Mouse (Mus musculus) thymus, postnatal 14 days (tissue): ENCODE measurements around the gene Rapgef6.

Experiments
- DNase-seq: peaks from one replicate; pipeline ENCODE4 v3.0.0; 2021

Rapgef6 gene

DNA sequence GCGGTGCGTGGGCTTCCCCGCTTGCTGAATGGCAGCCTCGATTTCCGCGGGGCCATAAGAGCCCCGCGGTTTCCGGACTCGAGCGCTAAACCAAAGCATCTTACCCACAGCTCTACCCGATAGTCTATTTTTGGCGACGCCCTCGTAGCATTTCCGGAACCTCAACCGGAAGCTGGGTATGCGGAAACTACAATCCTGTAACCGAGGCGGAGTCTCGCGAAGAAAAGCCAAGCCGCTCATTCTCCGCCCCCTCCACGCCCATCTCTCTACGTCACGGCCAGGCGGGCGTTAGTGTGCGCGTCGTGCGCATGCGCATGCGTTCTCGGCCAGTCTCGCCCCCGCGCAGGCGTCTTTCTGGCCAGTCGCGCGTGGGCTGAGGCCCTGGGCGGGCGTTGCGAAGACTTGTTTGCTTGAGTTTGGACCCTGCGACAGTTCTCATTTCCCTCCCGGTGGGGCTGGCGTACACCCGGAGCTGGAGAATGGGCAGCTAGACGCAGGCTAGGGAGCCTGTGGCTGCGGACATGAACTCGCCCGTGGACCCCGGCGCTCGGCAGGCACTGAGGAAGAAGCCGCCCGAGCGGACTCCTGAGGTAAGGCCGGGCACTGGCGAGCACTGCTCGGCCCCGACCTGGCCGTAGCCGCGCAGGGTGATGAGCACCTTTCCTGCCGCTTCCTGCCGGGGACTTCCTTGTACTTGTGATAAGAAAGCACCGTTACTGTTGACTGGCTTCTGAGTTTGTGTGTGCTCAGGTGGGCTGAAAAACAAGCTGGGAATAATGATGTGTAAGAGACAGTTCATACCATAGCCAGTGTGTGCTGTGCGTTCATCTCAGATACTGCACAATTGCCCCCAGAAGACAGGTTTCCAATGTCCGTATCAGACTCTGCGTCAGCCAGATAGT lies at the start of gene Rapgef6:
Rapgef6 (plus strand) TSS at position 319 of the 902 bp plus-strand sequence.
- peak; percentile 98 for DNase-seq

GRCm38 (mm10) chr11:54478414-54478813 lies 44.2 kb upstream of the Rapgef6 start:
- DNase-seq = peak; percentile 40

GRCm38 (mm10) chr11:54486041-54486440 lies 36.6 kb upstream of the Rapgef6 start:
- DNase-seq = no peak

GRCm38 (mm10) chr11:54491946-54492558 lies 30.6 kb upstream of the Rapgef6 start:
- DNase-seq = no peak

- DNase-seq = peak; percentile 41
Measured at GRCm38 (mm10) chr11:54492559-54492958, 30.1 kb upstream of the Rapgef6 start.

DNA sequence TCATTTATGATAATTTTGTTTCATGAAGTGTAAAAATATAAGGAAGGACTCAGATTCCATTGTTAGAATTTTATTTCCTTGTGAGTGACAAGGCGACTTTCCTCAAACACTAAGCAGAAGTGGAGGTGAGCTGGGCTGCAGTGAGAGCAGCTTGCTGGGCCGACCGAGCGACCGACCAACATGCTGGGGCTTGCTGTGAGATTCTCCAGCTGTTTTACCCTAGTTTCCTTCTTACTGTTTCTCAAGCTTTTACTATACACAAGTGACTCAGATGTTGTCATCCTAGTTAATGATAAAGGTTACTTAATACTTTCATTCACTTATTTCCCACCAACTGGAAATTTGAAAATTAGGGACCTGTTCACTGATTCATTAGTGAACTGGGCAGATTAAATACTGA lies 22.8 kb upstream of the Rapgef6 start:
- no peak for DNase-seq

GRCm38 (mm10) chr11:54502546-54503245 lies 20.0 kb upstream of the Rapgef6 start:
- DNase-seq = no peak

DNA sequence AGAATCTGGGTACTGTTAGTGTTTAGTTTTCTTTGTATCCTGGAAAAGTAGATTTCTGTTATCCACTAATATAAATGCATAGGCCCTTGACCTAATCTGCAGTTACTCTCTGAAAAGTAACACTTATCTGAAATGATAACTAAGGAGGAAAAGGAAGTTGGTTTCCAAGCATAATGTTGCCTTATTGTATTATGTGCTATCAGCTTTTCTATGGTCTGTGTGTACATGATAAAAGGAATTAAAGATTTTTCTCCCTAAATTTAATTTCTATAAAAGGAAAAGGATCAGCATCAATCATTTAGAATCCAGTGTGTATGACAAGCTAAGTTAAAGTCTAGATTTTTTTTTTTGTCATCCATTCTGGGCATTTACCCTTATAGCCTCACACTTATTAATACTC lies 9.1 kb upstream of the Rapgef6 start:
- DNase-seq = no peak

- DNase-seq = peak; percentile 15
Measured at GRCm38 (mm10) chr11:54521927-54522528, 619 bp upstream of the Rapgef6 start.

DNA sequence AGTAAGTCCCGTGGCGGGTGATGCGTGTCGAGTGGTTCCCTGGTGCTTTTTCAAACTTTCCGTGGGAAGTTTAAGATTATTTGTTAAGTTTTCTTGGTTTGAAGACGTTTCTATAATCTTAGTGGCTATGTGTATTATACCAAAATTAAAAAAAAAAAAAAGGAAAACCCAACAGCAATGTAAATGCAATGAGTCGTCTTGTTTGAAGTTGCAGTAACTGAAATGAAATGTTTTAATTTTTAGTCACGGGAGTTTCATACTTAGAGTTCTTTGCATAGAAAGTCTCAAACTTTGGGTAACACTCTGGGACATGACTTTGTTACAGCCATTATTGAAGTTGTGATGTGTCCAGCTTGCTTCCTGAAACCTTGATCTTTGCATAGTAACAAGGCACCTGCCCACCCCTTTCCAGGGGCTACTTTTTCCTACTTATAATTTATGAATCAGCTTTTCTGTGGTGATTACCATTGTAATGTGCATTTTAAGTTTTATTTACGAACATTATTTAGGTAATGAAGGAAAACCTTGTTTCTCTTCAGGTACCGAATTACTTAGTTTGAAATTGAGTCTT lies 869 bp downstream of the Rapgef6 start:
- DNase-seq = no peak

DNA sequence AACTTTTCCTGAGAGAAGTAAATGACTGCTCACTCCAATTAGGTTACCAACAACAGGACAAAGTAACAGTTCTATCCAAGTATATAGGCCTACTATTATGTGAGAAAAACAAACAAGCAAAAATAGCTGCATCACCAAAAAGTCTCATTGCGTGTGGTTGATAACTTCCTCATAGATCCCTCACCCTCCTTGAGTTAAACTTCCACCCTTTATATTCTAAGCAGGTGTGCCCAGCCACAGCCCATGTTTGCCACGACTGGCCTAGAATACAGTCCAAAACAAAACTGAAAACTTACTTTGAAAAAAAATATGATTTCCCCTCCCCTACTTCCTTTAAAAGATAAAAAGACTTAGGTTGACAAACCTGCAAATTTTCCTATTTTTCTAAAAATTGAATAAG lies 5.4 kb downstream of the Rapgef6 start:
- DNase-seq = no peak

DNA sequence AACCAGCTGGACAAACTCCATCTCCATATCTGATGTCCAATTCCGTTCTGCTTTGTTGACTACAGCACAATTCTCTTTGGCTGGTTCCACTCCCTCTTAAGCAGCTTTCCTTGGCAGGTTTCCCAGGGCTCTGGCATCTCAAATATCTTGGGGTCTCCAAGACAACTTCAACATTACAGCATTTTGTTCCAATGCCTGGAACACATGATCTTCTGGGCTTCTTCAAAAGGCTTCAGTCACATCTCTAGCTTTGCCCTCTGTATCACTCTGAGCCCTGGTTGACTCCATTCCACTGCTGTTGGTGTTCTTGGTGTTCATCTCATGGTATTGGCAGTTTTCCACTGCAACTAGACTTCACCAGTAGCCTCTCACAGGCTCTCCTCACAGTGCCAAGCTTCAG lies 7.7 kb downstream of the Rapgef6 start:
- DNase-seq = no peak

- DNase-seq = no peak
Measured at GRCm38 (mm10) chr11:54530916-54531315, 8.3 kb downstream of the Rapgef6 start.

DNA sequence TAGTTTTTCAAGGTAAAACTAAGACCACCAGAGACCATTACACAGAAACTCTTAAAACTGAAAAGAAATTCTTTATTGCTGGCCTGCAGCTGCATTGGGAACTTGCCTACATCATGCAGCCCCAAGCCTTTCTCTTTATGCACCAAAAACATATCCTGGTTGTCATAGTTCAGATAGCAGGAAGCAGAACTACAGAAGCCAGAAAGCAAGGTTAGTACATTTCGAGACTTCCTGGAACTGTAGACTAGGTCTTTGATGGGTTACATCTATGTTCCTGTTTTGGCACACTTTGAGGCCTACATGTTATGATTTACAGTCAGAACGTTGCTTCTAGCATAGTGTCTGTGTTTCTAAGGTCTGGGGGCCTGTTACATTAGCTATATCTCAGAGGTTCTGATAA lies 11.2 kb downstream of the Rapgef6 start:
- peak; percentile 19 for DNase-seq

- DNase-seq = peak; percentile 81
Measured at GRCm38 (mm10) chr11:54534871-54535270, 12.2 kb downstream of the Rapgef6 start.

DNA sequence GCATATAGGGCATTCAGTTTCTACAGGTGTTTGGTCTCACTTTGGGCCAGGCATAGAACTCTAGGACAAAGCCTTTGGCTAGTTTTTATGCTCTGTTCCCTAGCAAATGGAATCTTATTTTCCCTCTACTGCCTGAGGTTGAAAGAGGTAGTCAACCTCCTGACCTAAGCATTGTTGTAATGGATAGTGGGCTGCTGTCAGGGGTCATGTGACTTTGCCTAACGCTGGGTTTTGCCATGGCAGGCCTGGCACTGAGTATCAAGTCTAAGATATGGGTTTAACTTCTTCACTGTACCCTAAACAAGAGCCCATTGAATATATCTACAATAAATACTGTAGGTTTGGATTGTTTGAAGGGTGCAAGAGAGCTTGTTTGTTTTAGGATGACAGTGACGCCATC lies 16.4 kb downstream of the Rapgef6 start:
- DNase-seq = no peak

GRCm38 (mm10) chr11:54539486-54539885 lies 16.8 kb downstream of the Rapgef6 start:
- DNase-seq = no peak

DNA sequence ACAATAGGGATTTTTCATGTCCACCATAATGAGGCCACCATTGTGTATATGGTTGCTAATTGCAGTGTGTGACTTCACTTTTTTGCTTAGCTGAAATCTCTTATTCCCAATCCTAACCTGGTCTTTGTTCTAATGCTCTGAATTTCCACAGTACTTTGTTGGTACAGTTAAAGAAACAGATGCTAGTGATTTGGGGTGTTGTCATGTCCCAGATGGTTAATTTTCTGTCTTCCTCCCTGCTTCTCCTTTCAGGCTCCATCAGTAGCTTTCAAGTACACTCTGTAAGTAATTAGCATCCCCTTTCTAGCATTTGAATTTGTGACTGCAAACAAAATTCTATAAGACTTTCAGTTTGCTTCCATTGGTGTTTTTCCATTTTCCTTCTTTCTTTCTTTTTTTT lies 17.7 kb downstream of the Rapgef6 start:
- no peak for DNase-seq

DNA sequence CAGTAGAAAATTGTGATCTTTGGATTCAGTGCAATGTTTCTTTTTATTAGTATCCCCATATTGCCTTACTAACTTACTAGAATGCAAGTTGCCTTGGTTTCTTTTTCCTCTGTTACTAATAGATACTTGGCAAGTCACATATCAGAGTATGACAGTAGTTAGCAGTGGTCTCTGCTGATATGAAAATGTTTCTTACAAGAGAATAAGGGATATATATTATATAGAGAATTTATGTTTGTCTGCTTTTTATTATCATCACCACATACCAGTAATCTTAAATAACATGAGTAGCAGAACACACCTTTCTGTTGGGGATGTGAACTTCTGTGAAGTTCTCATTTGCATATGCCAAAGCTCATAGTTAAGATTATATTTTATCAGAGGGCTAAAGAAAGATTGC lies 19.8 kb downstream of the Rapgef6 start:
- no peak for DNase-seq

DNA sequence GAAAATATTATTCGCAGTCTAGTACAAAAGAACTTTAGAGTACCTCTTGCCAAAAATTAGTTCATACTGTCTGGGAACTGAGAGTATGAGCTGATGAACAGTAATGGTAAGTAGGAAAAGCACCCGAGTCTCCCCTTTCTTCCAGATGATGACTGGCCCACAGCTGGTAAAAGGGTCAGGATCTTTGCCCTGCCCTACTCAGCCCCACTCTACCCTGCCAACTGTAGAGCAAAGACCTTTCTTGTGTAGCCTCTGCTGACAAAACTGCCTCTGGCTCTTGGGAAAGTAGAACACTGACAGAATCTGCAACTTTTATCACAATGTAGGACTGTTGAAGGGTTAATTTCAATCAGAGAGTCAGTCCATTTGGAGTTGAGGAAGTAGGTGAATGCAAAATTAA lies 32.3 kb downstream of the Rapgef6 start:
- DNase-seq = no peak

DNA sequence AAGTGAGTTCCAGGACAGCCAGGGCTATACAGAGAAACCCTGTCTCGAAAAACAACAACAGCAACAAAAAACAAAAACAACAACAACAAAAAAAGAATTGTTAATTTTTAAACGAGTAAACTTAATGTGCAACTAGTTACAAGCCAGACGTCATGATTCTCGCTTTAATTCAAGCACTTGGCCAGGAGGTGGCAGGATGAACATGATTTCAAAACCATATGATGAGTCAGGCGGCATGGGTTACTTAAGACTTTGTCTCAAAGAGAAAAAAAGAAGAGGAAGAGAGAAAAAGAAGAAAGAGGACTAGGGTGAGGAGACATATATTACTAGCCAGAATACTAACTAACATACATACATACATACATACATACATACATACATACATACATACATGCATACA lies 40.1 kb downstream of the Rapgef6 start:
- DNase-seq = peak; percentile 46

DNA sequence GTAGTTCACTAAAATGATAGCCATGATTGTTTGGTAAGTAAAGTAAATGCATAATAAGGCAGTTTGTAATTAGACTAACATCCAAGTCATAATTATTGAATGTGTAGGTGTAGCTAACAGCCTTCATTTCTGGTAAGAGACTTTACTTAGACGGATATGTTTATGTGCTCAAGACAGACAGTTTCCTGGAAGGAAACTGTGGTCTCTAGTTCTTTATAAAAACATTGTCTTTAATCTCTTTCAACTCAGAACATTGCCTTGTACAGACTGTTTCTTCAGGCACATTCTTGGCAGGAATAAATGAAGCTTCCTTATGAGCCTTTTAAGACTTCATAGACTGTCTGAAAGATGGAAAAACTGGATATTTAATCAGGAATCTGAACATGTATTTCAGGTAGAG lies 45.3 kb downstream of the Rapgef6 start:
- DNase-seq = no peak

- no peak for DNase-seq
Measured at GRCm38 (mm10) chr11:54574741-54575140, 52.1 kb downstream of the Rapgef6 start.
